Mouse (Mus musculus) G1E (cell line): Measurements from ENCODE around the gene Ank3. TPM values are rescaled to one million over a fixed set of nuclear protein-coding genes. Genes with fewer than 3 reads are reported as not detected.

Source experiments
- ATAC-seq: 2 replicates; pipeline ENCODE4 v1.8.0; 2016; ENCODE audit warnings: mild to moderate bottlenecking; ENCODE audit not compliant: insufficient number of reproducible peaks, poor library complexity, low FRiP score, severe bottlenecking; ENCODE audit errors: extremely low read depth
- DNase-seq: peaks from one replicate; pipeline ENCODE4 v3.0.0; 2012; ENCODE audit warnings: low spot score
- H3K27me3 ChIP-seq: 2 replicates; pipeline ENCODE4 v1.6.1; 2012; ENCODE audit warnings: mild to moderate bottlenecking, low read length, inconsistent platforms; ENCODE audit not compliant: insufficient read depth
- H3K36me3 ChIP-seq: replicated peaks from 2 replicates; pipeline ENCODE3; 2012; ENCODE audit warnings: mild to moderate bottlenecking, inconsistent platforms
- H3K4me1 ChIP-seq: 2 replicates; pipeline ENCODE4 v1.6.1; 2012; ENCODE audit warnings: low read depth, low read length, inconsistent platforms, mixed read lengths; ENCODE audit not compliant: insufficient read depth
- H3K4me3 ChIP-seq: 2 replicates; pipeline ENCODE4 v1.5.1; 2012; ENCODE audit warnings: low read depth, mild to moderate bottlenecking, inconsistent platforms, low read length, moderate library complexity, mixed read lengths
- H3K9me3 ChIP-seq: replicated peaks from 2 replicates; pipeline ENCODE4 v1.6.1; 2012; ENCODE audit warnings: inconsistent platforms
- CTCF ChIP-seq: IDR thresholded peaks from 2 replicates; pipeline ENCODE4 v1.5.1; 2012; ENCODE audit warnings: low read depth, low read length, inconsistent platforms, mixed read lengths
- GATA1 ChIP-seq: IDR thresholded peaks from 2 replicates; pipeline ENCODE4 v1.6.1; 2012; ENCODE audit warnings: borderline replicate concordance, low read length, inconsistent platforms, mixed read lengths
- GATA2 ChIP-seq: IDR thresholded peaks from 2 replicates; pipeline ENCODE4 v1.6.1; 2012; ENCODE audit warnings: low read depth, low read length, inconsistent platforms, borderline replicate concordance
- POLR2AphosphoS5 ChIP-seq: IDR thresholded peaks from 2 replicates; pipeline ENCODE4 v1.6.1; 2012; ENCODE audit warnings: low read depth, low read length, inconsistent platforms; ENCODE audit not compliant: insufficient replicate concordance
- TAL1 ChIP-seq: conservative IDR thresholded peaks from 2 replicates; pipeline ENCODE4 v1.6.1; 2012; ENCODE audit warnings: low read depth, low read length, inconsistent platforms, mixed read lengths
- polyA plus RNA-seq: library from polyadenylated mRNA; stranded (reverse); fragments of >175 nt; gene quantifications from 2 replicates; pipeline ENCODE4 v1.2.3, GENCODE M21; 2012
- total RNA-seq, 2 experiments: library from RNA; stranded (forward) in 1 of 2; stranded (reverse) in 1 of 2; fragments of 200-1000 nt in 1 of 2; fragments of >200 nt in 1 of 2; fragmentation: Nextera tagmentation in 1 of 2; gene quantifications; 2 replicates each; pipeline ENCODE4 v1.2.3; 2014 to 2017

Ank3 gene
- total and polyA plus RNA-seq, 3 experiments, result 0.98 TPM; not detected in 2

- Histone ChIP-seq H3K9me3 (peaks cover 65% of the 10 kb centered on the region), H3K36me3 (no peaks in the 10 kb centered on the region), H3K4me1 (no peaks in the 10 kb centered on the region), H3K4me3 (no peak overlapping the region), H3K27me3 (no peaks in the 10 kb centered on the region)
- ATAC-seq (no peak), DNase-seq (no peak)
- no peak for TF ChIP-seq TAL1
- TF ChIP-seq CTCF, result no peak
- TF ChIP-seq GATA2, result no peak
- no peak for TF ChIP-seq GATA1
- TF ChIP-seq POLR2AphosphoS5, result no peak
Measured at GRCm38 (mm10) chr10:69897927-69898326, 499.4 kb downstream of the Ank3 start.

DNA sequence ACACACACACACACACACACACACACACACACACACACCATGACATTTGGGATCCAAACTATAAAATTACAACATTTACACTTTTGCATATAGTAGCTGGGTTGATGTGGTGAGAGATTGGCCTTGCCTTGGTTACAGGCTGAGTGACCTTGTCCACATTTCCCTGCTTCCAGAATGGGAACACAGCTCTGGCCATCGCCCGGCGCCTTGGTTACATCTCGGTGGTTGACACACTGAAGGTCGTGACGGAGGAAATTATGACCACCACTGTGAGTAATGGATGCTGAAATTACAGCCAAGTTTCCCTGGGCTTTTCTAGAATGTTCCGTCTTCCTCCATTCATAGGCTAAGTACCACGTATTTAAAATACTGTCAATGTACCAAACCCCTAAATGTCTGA, 500.2 kb downstream of the Ank3 start:
- Histone ChIP-seq H3K27me3 (no peaks in the 10 kb centered on the region), H3K9me3 (peaks cover 64% of the 10 kb centered on the region), H3K4me1 (no peaks in the 10 kb centered on the region), H3K4me3 (no peak overlapping the region), H3K36me3 (no peaks in the 10 kb centered on the region)
- DNase-seq (no peak), ATAC-seq (no peak)
- no peak for TF ChIP-seq GATA2
- TF ChIP-seq TAL1, result no peak
- TF ChIP-seq CTCF, result no peak
- TF ChIP-seq GATA1, result no peak

- ATAC-seq (no peak), DNase-seq (no peak)
- no peaks in the 10 kb centered on the region for H3K27me3 ChIP-seq
- no peaks in the 10 kb centered on the region for H3K36me3 ChIP-seq
- peaks cover 62% of the 10 kb centered on the region for H3K9me3 ChIP-seq
- TF ChIP-seq GATA2, result no peak
- TF ChIP-seq GATA1, result no peak
- TF ChIP-seq POLR2AphosphoS5, result no peak
- no peak for TF ChIP-seq TAL1
- TF ChIP-seq CTCF, result no peak
- H3K4me1 ChIP-seq, result no peaks in the 10 kb centered on the region
- H3K4me3 ChIP-seq, result no peak overlapping the region
Measured at GRCm38 (mm10) chr10:69899788-69900187, 501.2 kb downstream of the Ank3 start.

GRCm38 (mm10) chr10:69902024-69902423, 503.5 kb downstream of the Ank3 start:
- ATAC-seq (no peak), DNase-seq (no peak)
- no peak for TF ChIP-seq CTCF
- TF ChIP-seq TAL1, result no peak
- TF ChIP-seq POLR2AphosphoS5, result no peak
- no peak for TF ChIP-seq GATA1
- no peak for TF ChIP-seq GATA2

GRCm38 (mm10) chr10:69904321-69904720, 505.7 kb downstream of the Ank3 start:
- no peak overlapping the region for H3K4me3 ChIP-seq
- TF ChIP-seq CTCF (no peak), POLR2AphosphoS5 (no peak), TAL1 (no peak), GATA2 (no peak), GATA1 (no peak)
- ATAC-seq (no peak), DNase-seq (no peak)
- H3K36me3 ChIP-seq, result no peaks in the 10 kb centered on the region
- H3K9me3 ChIP-seq, result peaks cover 43% of the 10 kb centered on the region
- H3K27me3 ChIP-seq, result no peaks in the 10 kb centered on the region
- no peaks in the 10 kb centered on the region for H3K4me1 ChIP-seq

More at GRCm38 (mm10) chr10:69902024-69902423, 503.5 kb downstream of the Ank3 start:
- Histone ChIP-seq H3K4me3 (no peak overlapping the region), H3K4me1 (no peaks in the 10 kb centered on the region), H3K27me3 (no peaks in the 10 kb centered on the region), H3K9me3 (peaks cover 50% of the 10 kb centered on the region), H3K36me3 (no peaks in the 10 kb centered on the region)

DNA sequence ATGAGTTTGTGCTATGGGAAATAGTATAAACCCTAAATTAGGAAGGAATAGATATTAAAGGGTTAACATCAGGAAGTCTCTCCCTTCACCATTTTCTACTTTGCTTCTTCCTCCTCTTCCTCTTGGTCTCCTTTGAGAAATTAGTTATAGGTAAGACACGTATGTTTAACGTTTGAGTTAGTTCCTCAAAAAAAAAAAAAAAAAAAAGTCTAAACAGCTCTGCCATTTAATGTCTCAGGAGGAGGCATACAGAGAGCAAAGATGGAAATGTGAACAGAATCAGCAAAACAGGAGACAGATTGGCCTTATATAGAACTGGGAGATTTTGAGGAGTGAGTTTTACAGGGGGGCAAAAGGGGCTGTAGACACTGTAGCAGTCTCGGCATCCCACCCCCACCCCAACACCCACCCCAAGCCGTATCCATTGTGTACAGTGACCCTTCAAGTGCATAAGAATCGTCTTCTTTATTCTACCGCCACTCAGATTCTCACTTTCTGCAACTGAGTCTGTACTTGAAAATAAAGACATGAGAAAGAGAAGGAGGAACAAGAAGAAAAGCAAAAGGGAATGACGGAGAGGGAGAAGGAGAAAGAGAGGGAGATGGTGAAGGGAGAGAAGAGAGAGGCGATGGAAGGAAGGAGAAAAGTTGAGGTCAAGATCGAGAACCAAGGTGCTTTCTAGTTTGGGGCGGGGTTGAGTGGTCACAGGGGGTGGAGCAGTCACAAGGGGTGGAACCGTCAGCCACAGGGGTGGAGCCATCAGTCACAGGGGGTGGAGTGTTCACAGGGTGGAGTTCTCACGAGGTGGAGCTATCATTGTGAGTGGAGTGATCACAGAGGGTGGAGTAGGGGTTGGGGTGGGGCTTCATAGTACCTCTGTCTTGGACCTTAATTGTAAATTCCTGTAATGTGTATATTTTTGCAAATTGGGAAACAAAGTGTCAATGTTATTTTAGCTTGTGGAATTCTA, 509.5 kb downstream of the Ank3 start:
- ATAC-seq, result no peak
- Histone ChIP-seq H3K4me3 (no peak overlapping the region), H3K4me1 (no peaks in the 10 kb centered on the region), H3K27me3 (no peaks in the 10 kb centered on the region), H3K36me3 (no peaks in the 10 kb centered on the region), H3K9me3 (peaks cover 34% of the 10 kb centered on the region)
- no peak for DNase-seq
- TF ChIP-seq TAL1 (no peak), POLR2AphosphoS5 (no peak), CTCF (no peak), GATA1 (no peak), GATA2 (no peak)
